Mouse (Mus musculus): ENCODE measurements around the gene Cox11.

DNA sequence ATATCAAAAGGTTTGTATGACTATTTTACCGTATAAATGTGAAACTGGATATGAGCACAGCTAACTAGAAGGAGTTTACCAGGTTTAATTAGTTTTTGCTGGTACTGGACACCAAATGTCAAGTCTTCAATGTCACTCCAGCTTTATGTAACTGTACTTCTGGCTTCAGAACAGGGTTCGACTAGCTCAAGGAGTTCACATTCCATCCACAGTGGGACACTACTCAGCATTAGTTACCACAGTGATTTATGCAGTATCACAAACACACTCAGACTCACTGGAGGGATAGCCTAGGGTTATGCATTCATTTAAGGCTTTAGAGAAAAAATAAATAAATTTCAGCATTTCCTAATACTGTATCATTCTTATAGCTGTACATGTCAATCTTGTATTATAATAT lies 5.5 kb upstream of the Cox11 start:
- TF ChIP-seq CTCF (IDR thresholded peaks at IDR 0.05; ENCODE audit: low read depth) (peak; percentile 31), EP300 (optimal IDR thresholded peaks at IDR 0.05) (no peak)

All from stomach, postnatal 0 days (tissue).